Mouse (Mus musculus) CH12.LX (cell line): Measurements from ENCODE around the gene Clec2l. TPM values are rescaled to one million over a fixed set of nuclear protein-coding genes. Genes with fewer than 3 reads are reported as not detected.
A peak's percentile ranks its signal among the peaks of the same experiment; 100 is the strongest.

Experiments used
- DNase-seq: peaks from one replicate; pipeline ENCODE4 v3.0.0-alpha.2; 2013; ENCODE audit errors: extremely low read depth
- H3K27ac ChIP-seq: 2 replicates; pipeline ENCODE4 v1.5.1; 2012; ENCODE audit warnings: low read depth, mild to moderate bottlenecking, control low read depth, moderate library complexity; ENCODE audit not compliant: insufficient read depth
- H3K27me3 ChIP-seq: replicated peaks from 2 replicates; pipeline ENCODE3; 2012; ENCODE audit warnings: inconsistent platforms
- H3K36me3 ChIP-seq, 2 experiments: replicated peaks in 1 of 2; 2 replicates each; pipeline versions ENCODE3 to v1.6.1; 2012; ENCODE audit warnings: inconsistent platforms in 1 of 2, low read length in 1 of 2, mild to moderate bottlenecking in 1 of 2, mixed read lengths in 1 of 2, moderate library complexity in 1 of 2; ENCODE audit not compliant: control insufficient read depth in 1 of 2, insufficient read depth in 1 of 2
- H3K4me1 ChIP-seq, 2 experiments: 2 replicates each; pipeline ENCODE4 v1.6.1; 2012; ENCODE audit warnings: inconsistent platforms in 1 of 2, moderate library complexity in 1 of 2; ENCODE audit not compliant: insufficient read depth in 2 of 2, control insufficient read depth in 1 of 2
- H3K4me2 ChIP-seq: 2 replicates; pipeline ENCODE4 v1.6.1; 2012; ENCODE audit warnings: low read depth, mild to moderate bottlenecking, control low read depth; ENCODE audit not compliant: poor library complexity, insufficient read depth, severe bottlenecking
- H3K4me3 ChIP-seq, 3 experiments: fragments of 150-350 bp in 1 of 3; sonication (generic) in 1 of 3; replicated peaks in 1 of 3; 2 replicates each; pipeline versions ENCODE3 to v1.5.1; 2011 to 2012; ENCODE audit warnings: low read depth in 2 of 3, low read length in 2 of 3, mild to moderate bottlenecking in 2 of 3, moderate library complexity in 2 of 3, control low read depth in 1 of 3, improper control_type of control experiment in 1 of 3, inconsistent platforms in 1 of 3, mixed read lengths in 1 of 3; ENCODE audit not compliant: poor library complexity in 1 of 3
- H3K79me2 ChIP-seq: replicated peaks from 2 replicates; pipeline ENCODE4 v1.6.1; 2012; ENCODE audit warnings: mild to moderate bottlenecking, moderate library complexity; ENCODE audit not compliant: control insufficient read depth, poor library complexity, insufficient read depth, severe bottlenecking; ENCODE audit errors: extremely low read depth
- H3K9ac ChIP-seq: 2 replicates; pipeline ENCODE4 v1.6.1; 2012; ENCODE audit warnings: low read depth, mild to moderate bottlenecking, control low read depth, moderate library complexity; ENCODE audit not compliant: insufficient read depth
- H3K9me3 ChIP-seq: replicated peaks from 2 replicates; pipeline ENCODE3; 2012; ENCODE audit warnings: low read length, inconsistent platforms, mixed read lengths
- BHLHE40 ChIP-seq: IDR thresholded peaks from 2 replicates; pipeline ENCODE4 v1.6.1; 2011; ENCODE audit warnings: mild to moderate bottlenecking, low read depth, low read length, improper control_type of control experiment
- CHD1 ChIP-seq: IDR thresholded peaks from 2 replicates; pipeline ENCODE4 v1.6.1; 2012; ENCODE audit warnings: low read depth, low read length, improper control_type of control experiment, inconsistent platforms
- GABPA ChIP-seq: IDR thresholded peaks from 2 replicates; pipeline ENCODE4 v1.6.1; 2012; ENCODE audit warnings: low read depth, low read length, improper control_type of control experiment, inconsistent platforms; ENCODE audit not compliant: insufficient replicate concordance
- HCFC1 ChIP-seq: IDR thresholded peaks from 2 replicates; pipeline ENCODE4 v1.6.1; 2012; ENCODE audit warnings: low read depth, mild to moderate bottlenecking, inconsistent platforms, low read length, improper control_type of control experiment
- JUN ChIP-seq: IDR thresholded peaks from 2 replicates; pipeline ENCODE4 v1.6.1; 2011; ENCODE audit warnings: low read depth, mild to moderate bottlenecking, low read length, improper control_type of control experiment, moderate library complexity; ENCODE audit not compliant: insufficient read depth
- JUND ChIP-seq: conservative IDR thresholded peaks from 2 replicates; pipeline ENCODE4 v1.6.1; 2011; ENCODE audit warnings: low read depth, low read length, improper control_type of control experiment
- MYC ChIP-seq: IDR thresholded peaks from 2 replicates; pipeline ENCODE4 v1.6.1; 2011; ENCODE audit warnings: low read depth, mild to moderate bottlenecking, improper control_type of control experiment, low read length
- PAX5 ChIP-seq: IDR thresholded peaks from 2 replicates; pipeline ENCODE4 v1.6.1; 2012; ENCODE audit warnings: low read length, inconsistent platforms, mixed read lengths
- POLR2AphosphoS2 ChIP-seq: IDR thresholded peaks from 2 replicates; pipeline ENCODE4 v1.6.1; 2011; ENCODE audit warnings: low read depth, low read length, improper control_type of control experiment
- SMC3 ChIP-seq: IDR thresholded peaks from 2 replicates; pipeline ENCODE4 v1.6.1; 2011; ENCODE audit warnings: low read depth, low read length, improper control_type of control experiment
- USF2 ChIP-seq: conservative IDR thresholded peaks from 2 replicates; pipeline ENCODE4 v1.6.1; 2011; ENCODE audit warnings: low read depth, low read length, improper control_type of control experiment
- dilution Hi-C: fragments of 300-500 bp; cut with MboI; formaldehyde crosslinking; loops from 2 replicates; pipeline ENCODE4 v1.14.3; 2020; ENCODE audit warnings: low sequenced_read_pairs; ENCODE audit not compliant: extremely low pct_unique_long_range_greater_than_20kb, extremely low pct_ligation_motif_present
- in situ Hi-C: fragments of 300-500 bp; cut with MboI; formaldehyde crosslinking; loops from 3 replicates; pipeline ENCODE4 v1.14.3; 2019; ENCODE audit warnings: low sequenced_read_pairs, low pct_ligation_motif_present, low pct_unique_long_range_greater_than_20kb, mixed read lengths
- polyA plus RNA-seq: library from polyadenylated mRNA; unstranded; fragments of >175 nt; gene quantifications from 2 replicates; pipeline ENCODE4 v1.2.1, GENCODE M21; 2012; ENCODE audit warnings: low read depth; ENCODE audit not compliant: insufficient read length
- total RNA-seq, 2 experiments: library from RNA; depleted of rRNA; stranded (reverse); fragments of 300-350 nt in 1 of 2; fragments of >200 nt in 1 of 2; gene quantifications; 2 replicates each; pipeline ENCODE4 v1.2.3; 2012 to 2014

Gene Clec2l
- total and polyA plus RNA-seq, 3 experiments: 0.17 to 0.26 (median 0.21) TPM

GRCm38 (mm10) chr6:38713957-38714898 is 51.4 kb downstream of the Clec2l start:
- TF ChIP-seq HCFC1: no peak
- TF ChIP-seq PAX5: no peak
- no peak for TF ChIP-seq MYC
- no peak for TF ChIP-seq JUN
- no peak for TF ChIP-seq CHD1
- TF ChIP-seq BHLHE40: no peak
- TF ChIP-seq GABPA: no peak
- TF ChIP-seq, all 38 proteins: peak for 0
- peaks cover 10 to 33% of the 10 kb centered on the region in 2 experiments for H3K36me3 ChIP-seq
- dilution Hi-C loops: no loop called here

GRCm38 (mm10) chr6:38715881-38716280 is 53.0 kb downstream of the Clec2l start:
- Histone ChIP-seq H3K9ac (no peak overlapping the region), H3K9me3 (peaks cover 8% of the 10 kb centered on the region), H3K4me2 (no peak overlapping the region), H3K36me3 (peaks cover 10 to 34% of the 10 kb centered on the region in 2 experiments), H3K79me2 (no peaks in the 10 kb centered on the region), H3K4me3 (no peak overlapping the region), H3K27ac (no peak overlapping the region), H3K4me1 (peaks cover 21 to 48% of the 10 kb centered on the region in 2 experiments), H3K27me3 (no peaks in the 10 kb centered on the region)
- no peak for TF ChIP-seq JUND
- no peak for TF ChIP-seq SMC3
- TF ChIP-seq POLR2AphosphoS2: no peak
- no peak for DNase-seq
- dilution Hi-C loops: no loop called here
- in situ Hi-C loops: no loop called here

More at GRCm38 (mm10) chr6:38713957-38714898, 51.4 kb downstream of the Clec2l start:
- DNase-seq: no peak
- Histone ChIP-seq H3K9me3 (peaks cover 9% of the 10 kb centered on the region), H3K79me2 (no peaks in the 10 kb centered on the region), H3K4me2 (no peak overlapping the region), H3K4me1 (peaks cover 25 to 53% of the 10 kb centered on the region in 2 experiments), H3K9ac (no peak overlapping the region), H3K27me3 (no peaks in the 10 kb centered on the region), H3K4me3 (no peak overlapping the region), H3K27ac (no peak overlapping the region)
- in situ Hi-C loops: no loop called here

GRCm38 (mm10) chr6:38718625-38719024 is 55.8 kb downstream of the Clec2l start:
- no peak for DNase-seq
- in situ Hi-C loops (no loop called here), dilution Hi-C loops (no loop called here)
- Histone ChIP-seq H3K27ac (no peak overlapping the region), H3K36me3 (peaks cover 10 to 26% of the 10 kb centered on the region in 2 experiments), H3K79me2 (no peaks in the 10 kb centered on the region), H3K4me1 (peaks cover 18 to 54% of the 10 kb centered on the region in 2 experiments), H3K4me2 (no peak overlapping the region), H3K4me3 (no peak overlapping the region), H3K9me3 (no peaks in the 10 kb centered on the region), H3K9ac (no peak overlapping the region), H3K27me3 (no peaks in the 10 kb centered on the region)
- TF ChIP-seq USF2 (peak; percentile 31; the same call in 1 of the 2 replicates), JUND (no peak)
